Mouse (Mus musculus): ENCODE measurements around the gene Rin3.

GRCm38 (mm10) chr12:102390042-102390441 is 107.2 kb downstream of the Rin3 start:
- TF ChIP-seq ZC3H11A (IDR thresholded peaks at IDR 0.05; ENCODE audit: borderline replicate concordance, low read depth, low read length) (no peak), MAFK (IDR thresholded peaks at IDR 0.05; ENCODE audit: insufficient read depth, low read depth, low read length) (no peak), HCFC1 (IDR thresholded peaks at IDR 0.05; ENCODE audit: borderline replicate concordance, insufficient read depth, low read length) (no peak), ZNF384 (IDR thresholded peaks at IDR 0.05; ENCODE audit: low read depth, low read length) (no peak)
